Mouse (Mus musculus) small intestine, adult 2 months (tissue): ENCODE data around the gene Jagn1.

Experiments used
- CTCF ChIP-seq: fragments of 200-500 bp; IDR thresholded peaks from 2 replicates; pipeline ENCODE4 v1.5.1; 2012; ENCODE audit warnings: low read depth, mild to moderate bottlenecking, control low read depth, inconsistent platforms, low read length, moderate library complexity, mixed read lengths; ENCODE audit not compliant: insufficient replicate concordance, insufficient read length; ENCODE audit errors: extremely low read depth
- POLR2A ChIP-seq: fragments of 200-500 bp; IDR thresholded peaks from 2 replicates; pipeline ENCODE4 v1.6.1; 2012; ENCODE audit warnings: low read depth, mild to moderate bottlenecking, control low read depth, inconsistent platforms, low read length, moderate library complexity

DNA sequence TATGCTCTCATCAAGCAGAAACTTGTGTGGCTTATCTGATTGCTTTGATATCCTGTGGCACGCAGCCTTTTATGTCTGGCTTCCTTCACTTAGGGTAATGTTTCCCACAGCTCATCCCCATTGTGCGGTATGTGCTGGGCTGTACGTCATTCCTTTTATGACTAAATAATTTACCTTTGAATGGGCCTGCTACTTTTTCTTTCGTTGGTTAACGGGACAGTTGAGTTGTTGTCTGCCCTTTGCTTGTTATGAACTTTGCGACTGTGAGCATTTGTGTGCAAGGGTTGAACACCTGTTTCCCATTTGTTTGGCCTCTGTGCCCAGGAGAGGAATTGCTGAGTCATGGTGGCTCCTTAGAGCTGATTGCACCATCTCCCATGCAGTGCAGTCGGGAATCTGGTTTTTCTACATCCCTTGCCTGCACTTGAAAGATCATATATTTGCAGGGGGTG, 44.8 kb downstream of the Jagn1 start:
- TF ChIP-seq CTCF (no peak), POLR2A (no peak)
